Mouse (Mus musculus): ENCODE measurements around the gene Pard3.

GRCm38 (mm10) chr8:127411190-127411848 is 347.6 kb downstream of the Pard3 start:
- TF ChIP-seq CTCF (IDR thresholded peaks at IDR 0.05; ENCODE audit: insufficient read depth, low read depth, low read length) (no peak), POLR2A (IDR thresholded peaks at IDR 0.05; ENCODE audit: insufficient read depth, low read depth, low read length) (no peak)
